Mouse (Mus musculus) CH12.LX (cell line): ENCODE results near the gene Taok2. TPM values are rescaled to one million over a fixed set of nuclear protein-coding genes. Genes with fewer than 3 reads are reported as not detected.

Experiments used
- DNase-seq: peaks from one replicate; pipeline ENCODE4 v3.0.0-alpha.2; 2013; ENCODE audit errors: extremely low read depth
- H3K27ac ChIP-seq: 2 replicates; pipeline ENCODE4 v1.5.1; 2012; ENCODE audit warnings: low read depth, mild to moderate bottlenecking, control low read depth, moderate library complexity; ENCODE audit not compliant: insufficient read depth
- H3K27me3 ChIP-seq: replicated peaks from 2 replicates; pipeline ENCODE3; 2012; ENCODE audit warnings: inconsistent platforms
- H3K36me3 ChIP-seq, 2 experiments: replicated peaks in 1 of 2; 2 replicates each; pipeline versions ENCODE3 to v1.6.1; 2012; ENCODE audit warnings: inconsistent platforms in 1 of 2, low read length in 1 of 2, mild to moderate bottlenecking in 1 of 2, mixed read lengths in 1 of 2, moderate library complexity in 1 of 2; ENCODE audit not compliant: control insufficient read depth in 1 of 2, insufficient read depth in 1 of 2
- H3K4me1 ChIP-seq, 2 experiments: 2 replicates each; pipeline ENCODE4 v1.6.1; 2012; ENCODE audit warnings: inconsistent platforms in 1 of 2, moderate library complexity in 1 of 2; ENCODE audit not compliant: insufficient read depth in 2 of 2, control insufficient read depth in 1 of 2
- H3K4me2 ChIP-seq: 2 replicates; pipeline ENCODE4 v1.6.1; 2012; ENCODE audit warnings: low read depth, mild to moderate bottlenecking, control low read depth; ENCODE audit not compliant: poor library complexity, insufficient read depth, severe bottlenecking
- H3K4me3 ChIP-seq, 3 experiments: fragments of 150-350 bp in 1 of 3; sonication (generic) in 1 of 3; replicated peaks in 1 of 3; 2 replicates each; pipeline versions ENCODE3 to v1.5.1; 2011 to 2012; ENCODE audit warnings: low read depth in 2 of 3, low read length in 2 of 3, mild to moderate bottlenecking in 2 of 3, moderate library complexity in 2 of 3, control low read depth in 1 of 3, improper control_type of control experiment in 1 of 3, inconsistent platforms in 1 of 3, mixed read lengths in 1 of 3; ENCODE audit not compliant: poor library complexity in 1 of 3
- H3K79me2 ChIP-seq: replicated peaks from 2 replicates; pipeline ENCODE4 v1.6.1; 2012; ENCODE audit warnings: mild to moderate bottlenecking, moderate library complexity; ENCODE audit not compliant: control insufficient read depth, poor library complexity, insufficient read depth, severe bottlenecking; ENCODE audit errors: extremely low read depth
- H3K9ac ChIP-seq: 2 replicates; pipeline ENCODE4 v1.6.1; 2012; ENCODE audit warnings: low read depth, mild to moderate bottlenecking, control low read depth, moderate library complexity; ENCODE audit not compliant: insufficient read depth
- H3K9me3 ChIP-seq: replicated peaks from 2 replicates; pipeline ENCODE3; 2012; ENCODE audit warnings: low read length, inconsistent platforms, mixed read lengths
- BHLHE40 ChIP-seq: IDR thresholded peaks from 2 replicates; pipeline ENCODE4 v1.6.1; 2011; ENCODE audit warnings: mild to moderate bottlenecking, low read depth, low read length, improper control_type of control experiment
- ELF1 ChIP-seq: IDR thresholded peaks from 2 replicates; pipeline ENCODE4 v1.6.1; 2014; ENCODE audit warnings: low read depth, mild to moderate bottlenecking, inconsistent platforms, low read length, improper control_type of control experiment
- EP300 ChIP-seq: IDR thresholded peaks from 2 replicates; pipeline ENCODE4 v1.6.1; 2011; ENCODE audit warnings: low read length, improper control_type of control experiment
- JUN ChIP-seq: IDR thresholded peaks from 2 replicates; pipeline ENCODE4 v1.6.1; 2011; ENCODE audit warnings: low read depth, mild to moderate bottlenecking, low read length, improper control_type of control experiment, moderate library complexity; ENCODE audit not compliant: insufficient read depth
- JUND ChIP-seq: conservative IDR thresholded peaks from 2 replicates; pipeline ENCODE4 v1.6.1; 2011; ENCODE audit warnings: low read depth, low read length, improper control_type of control experiment
- MAZ ChIP-seq: IDR thresholded peaks from 2 replicates; pipeline ENCODE4 v1.6.1; 2012; ENCODE audit warnings: low read depth, mild to moderate bottlenecking, inconsistent platforms, low read length, improper control_type of control experiment, moderate library complexity
- MEF2A ChIP-seq: IDR thresholded peaks from 2 replicates; pipeline ENCODE4 v1.6.1; 2014; ENCODE audit warnings: low read depth, mild to moderate bottlenecking, inconsistent platforms, low read length, improper control_type of control experiment, borderline replicate concordance
- MXI1 ChIP-seq: IDR thresholded peaks from 2 replicates; pipeline ENCODE4 v1.6.1; 2011; ENCODE audit warnings: mild to moderate bottlenecking, low read depth, low read length, improper control_type of control experiment
- MYC ChIP-seq: IDR thresholded peaks from 2 replicates; pipeline ENCODE4 v1.6.1; 2011; ENCODE audit warnings: low read depth, mild to moderate bottlenecking, improper control_type of control experiment, low read length
- NELFE ChIP-seq: IDR thresholded peaks from 2 replicates; pipeline ENCODE4 v1.6.1; 2011; ENCODE audit warnings: low read depth, low read length, improper control_type of control experiment
- NRF1 ChIP-seq: IDR thresholded peaks from 2 replicates; pipeline ENCODE4 v1.6.1; 2014; ENCODE audit warnings: low read depth, mild to moderate bottlenecking, inconsistent platforms, low read length, improper control_type of control experiment, moderate library complexity
- PAX5 ChIP-seq: IDR thresholded peaks from 2 replicates; pipeline ENCODE4 v1.6.1; 2012; ENCODE audit warnings: low read length, inconsistent platforms, mixed read lengths
- RCOR1 ChIP-seq: conservative IDR thresholded peaks from 2 replicates; pipeline ENCODE4 v1.6.1; 2012; ENCODE audit warnings: low read depth, mild to moderate bottlenecking, inconsistent platforms, low read length, improper control_type of control experiment
- SMC3 ChIP-seq: IDR thresholded peaks from 2 replicates; pipeline ENCODE4 v1.6.1; 2011; ENCODE audit warnings: low read depth, low read length, improper control_type of control experiment
- TCF12 ChIP-seq: IDR thresholded peaks from 2 replicates; pipeline ENCODE4 v1.6.1; 2014; ENCODE audit warnings: low read depth, mild to moderate bottlenecking, inconsistent platforms, low read length, improper control_type of control experiment
- UBTF ChIP-seq: IDR thresholded peaks from 2 replicates; pipeline ENCODE4 v1.6.1; 2012; ENCODE audit warnings: low read depth, mild to moderate bottlenecking, inconsistent platforms, low read length, improper control_type of control experiment, moderate library complexity
- USF2 ChIP-seq: conservative IDR thresholded peaks from 2 replicates; pipeline ENCODE4 v1.6.1; 2011; ENCODE audit warnings: low read depth, low read length, improper control_type of control experiment
- ZC3H11A ChIP-seq: IDR thresholded peaks from 2 replicates; pipeline ENCODE4 v1.6.1; 2012; ENCODE audit warnings: low read depth, mild to moderate bottlenecking, inconsistent platforms, low read length, improper control_type of control experiment
- ZKSCAN1 ChIP-seq: IDR thresholded peaks from 2 replicates; pipeline ENCODE4 v1.6.1; 2012; ENCODE audit warnings: low read depth, inconsistent platforms, low read length, improper control_type of control experiment, borderline replicate concordance
- ZMIZ1 ChIP-seq: IDR thresholded peaks from 2 replicates; pipeline ENCODE4 v1.6.1; 2012; ENCODE audit warnings: low read depth, mild to moderate bottlenecking, inconsistent platforms, low read length, improper control_type of control experiment
- ZNF384 ChIP-seq: IDR thresholded peaks from 2 replicates; pipeline ENCODE4 v1.6.1; 2012; ENCODE audit warnings: low read depth, low read length, improper control_type of control experiment, inconsistent platforms
- dilution Hi-C: fragments of 300-500 bp; cut with MboI; formaldehyde crosslinking; loops from 2 replicates; pipeline ENCODE4 v1.14.3; 2020; ENCODE audit warnings: low sequenced_read_pairs; ENCODE audit not compliant: extremely low pct_unique_long_range_greater_than_20kb, extremely low pct_ligation_motif_present
- in situ Hi-C: fragments of 300-500 bp; cut with MboI; formaldehyde crosslinking; loops from 3 replicates; pipeline ENCODE4 v1.14.3; 2019; ENCODE audit warnings: low sequenced_read_pairs, low pct_ligation_motif_present, low pct_unique_long_range_greater_than_20kb, mixed read lengths
- polyA plus RNA-seq: library from polyadenylated mRNA; unstranded; fragments of >175 nt; gene quantifications from 2 replicates; pipeline ENCODE4 v1.2.1, GENCODE M21; 2012; ENCODE audit warnings: low read depth; ENCODE audit not compliant: insufficient read length
- total RNA-seq, 2 experiments: library from RNA; depleted of rRNA; stranded (reverse); fragments of 300-350 nt in 1 of 2; fragments of >200 nt in 1 of 2; gene quantifications; 2 replicates each; pipeline ENCODE4 v1.2.3; 2012 to 2014

The Taok2 gene
- total and polyA plus RNA-seq, 3 experiments = 15.3 to 32.2 (median 28.5) TPM

- Histone ChIP-seq H3K79me2 (no peaks in the 10 kb centered on the region), H3K4me3 (no peak within 1 kb of the TSS), H3K4me1 (peaks cover 2 to 4% of the 10 kb centered on the region in 2 experiments; a peak in 2 of 4 replicates), H3K27me3 (no peaks in the 10 kb centered on the region), H3K9ac (no peak within 1 kb of the TSS), H3K4me2 (no peak within 1 kb of the TSS), H3K27ac (no peak within 1 kb of the TSS), H3K36me3 (no peaks in the 10 kb centered on the region), H3K9me3 (no peaks in the 10 kb centered on the region)
- in situ Hi-C loops (no loop called here), dilution Hi-C loops (no loop called here)
- TF ChIP-seq PAX5 (no peak), ZNF384 (no peak), UBTF (no peak), MYC (no peak), USF2 (no peak)
- no peak for DNase-seq
These were observed 38.1 kb upstream of the Taok2 start, which contains the start of gene Tmem219 for GRCm38 (mm10) chr7:126922624-126923060. Gene Tmem219, minus strand, starts transcription at chr7:126922917.

- Histone ChIP-seq H3K9me3 (no peaks in the 10 kb centered on the region), H3K4me2 (no peak overlapping the region), H3K4me3 (no peak overlapping the region), H3K36me3 (no peaks in the 10 kb centered on the region), H3K27me3 (no peaks in the 10 kb centered on the region), H3K27ac (no peak overlapping the region), H3K79me2 (no peaks in the 10 kb centered on the region), H3K9ac (no peak overlapping the region), H3K4me1 (peaks cover 0 to 4% of the 10 kb centered on the region in 2 experiments; a peak in 1 of 4 replicates)
- in situ Hi-C loops (no loop called here), dilution Hi-C loops (no loop called here)
- no peak for DNase-seq
- TF ChIP-seq ELF1 (no peak), JUN (no peak), ZMIZ1 (no peak), SMC3 (no peak), JUND (no peak), RCOR1 (no peak), ZKSCAN1 (no peak), MYC (no peak), ZC3H11A (no peak), ZNF384 (no peak), NELFE (no peak), MAZ (no peak), MXI1 (no peak), MEF2A (no peak), BHLHE40 (no peak), USF2 (no peak), NRF1 (no peak), TCF12 (no peak), EP300 (no peak)
These were observed 37.1 kb upstream of the Taok2 start for GRCm38 (mm10) chr7:126921563-126921962.
